Mouse (Mus musculus) E14TG2a.4 (cell line): ENCODE measurements around the gene Tmem40.

Experiments
- CTCF ChIP-seq: conservative IDR thresholded peaks from 2 replicates; pipeline ENCODE4 v1.5.1; 2014; ENCODE audit warnings: low read length
- NANOG ChIP-seq: IDR thresholded peaks from 2 replicates; pipeline ENCODE4 v1.6.1; 2014; ENCODE audit warnings: borderline replicate concordance, low read length, mixed read lengths

DNA sequence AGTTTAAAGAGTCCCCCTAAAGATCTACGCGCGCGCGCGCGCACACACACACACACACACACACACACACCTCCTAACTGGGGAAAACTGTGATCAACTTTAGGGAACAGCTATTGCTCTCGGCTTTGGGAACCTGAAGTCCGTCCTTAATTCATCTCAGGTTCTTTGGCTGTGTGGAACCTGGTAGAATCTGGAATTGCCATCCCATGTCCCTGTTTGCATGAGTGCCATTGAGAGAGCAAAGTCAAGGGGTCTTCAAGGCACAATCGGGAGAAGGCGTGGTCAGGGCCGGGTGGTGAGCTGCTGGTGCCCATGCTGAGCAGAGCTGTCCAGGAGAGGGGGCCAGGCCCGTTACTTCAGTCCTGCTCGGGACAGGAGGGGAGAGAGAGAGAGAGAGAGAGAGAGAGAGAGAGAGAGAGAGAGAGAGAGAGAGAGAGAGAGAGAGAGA is 11.8 kb upstream of the Tmem40 start:
- TF ChIP-seq CTCF (no peak), NANOG (no peak)
